Mouse (Mus musculus): ENCODE measurements around the gene Rph3al. TPM values are rescaled to one million over a fixed set of nuclear protein-coding genes. Genes with fewer than 3 reads are reported as not detected.
A peak's percentile ranks its signal among the peaks of the same experiment; 100 is the strongest.

Gene Rph3al
- polyA plus RNA-seq, 1 experiment from 2014 or later = 4.9 TPM

GRCm38 (mm10) chr11:75935819-75936430 lies 2.3 kb downstream of the Rph3al start:
- Histone ChIP-seq H3K4me2 (ENCODE audit: low read length) (no peak overlapping the region), H3K9ac (ENCODE audit: low read depth, low read length) (no peak overlapping the region), H3K9me3 (replicated peaks; ENCODE audit: control insufficient read depth, low read length, poor library complexity, severe bottlenecking) (no peaks in the 10 kb centered on the region), H3K27me3 (ENCODE audit: control insufficient read depth, insufficient read depth, low read depth, low read length) (no peaks in the 10 kb centered on the region), H3K4me1 (ENCODE audit: control insufficient read depth, insufficient read depth, low read length) (peaks cover 6% of the 10 kb centered on the region; the same call in 1 of the 2 replicates), H3K27ac (ENCODE audit: low read length) (peak overlapping the region; percentile 31; the same call in 1 of the 2 replicates), H3K36me3 (ENCODE audit: control insufficient read depth, insufficient read depth, low read length) (no peaks in the 10 kb centered on the region), H3K4me3 (ENCODE audit: low read depth, low read length) (no peak overlapping the region)
- no peak for ATAC-seq
- 73% methylated on average over 7 of the region's 7 CpGs for WGBS

GRCm38 (mm10) chr11:75934425-75934824 lies 3.8 kb downstream of the Rph3al start:
- no peak overlapping the region for H3K27ac ChIP-seq (ENCODE audit: low read length)
- H3K9me3 ChIP-seq (replicated peaks; ENCODE audit: control insufficient read depth, low read length, poor library complexity, severe bottlenecking) = no peaks in the 10 kb centered on the region
- no peaks in the 10 kb centered on the region for H3K36me3 ChIP-seq (ENCODE audit: control insufficient read depth, insufficient read depth, low read length)
- no peak for ATAC-seq
- no peaks in the 10 kb centered on the region for H3K27me3 ChIP-seq (ENCODE audit: control insufficient read depth, insufficient read depth, low read depth, low read length)
- H3K4me1 ChIP-seq (ENCODE audit: control insufficient read depth, insufficient read depth, low read length) = peaks cover 6% of the 10 kb centered on the region; the same call in 1 of the 2 replicates
- WGBS = 54% methylated on average over 6 of the region's 6 CpGs
- H3K4me3 ChIP-seq (ENCODE audit: low read depth, low read length) = no peak overlapping the region
- no peak overlapping the region for H3K4me2 ChIP-seq (ENCODE audit: low read length)
- H3K9ac ChIP-seq (ENCODE audit: low read depth, low read length) = no peak overlapping the region

GRCm38 (mm10) chr11:75933371-75933770 lies 4.9 kb downstream of the Rph3al start:
- Histone ChIP-seq H3K9me3 (replicated peaks; ENCODE audit: control insufficient read depth, low read length, poor library complexity, severe bottlenecking) (no peaks in the 10 kb centered on the region), H3K9ac (ENCODE audit: low read depth, low read length) (no peak overlapping the region), H3K4me1 (ENCODE audit: control insufficient read depth, insufficient read depth, low read length) (peaks cover 6% of the 10 kb centered on the region; the same call in 1 of the 2 replicates), H3K36me3 (ENCODE audit: control insufficient read depth, insufficient read depth, low read length) (no peaks in the 10 kb centered on the region), H3K27ac (ENCODE audit: low read length) (no peak overlapping the region), H3K4me3 (ENCODE audit: low read depth, low read length) (no peak overlapping the region), H3K27me3 (ENCODE audit: control insufficient read depth, insufficient read depth, low read depth, low read length) (no peaks in the 10 kb centered on the region), H3K4me2 (ENCODE audit: low read length) (no peak overlapping the region)
- no peak for ATAC-seq
- WGBS = 87% methylated on average over 5 of the region's 5 CpGs

DNA sequence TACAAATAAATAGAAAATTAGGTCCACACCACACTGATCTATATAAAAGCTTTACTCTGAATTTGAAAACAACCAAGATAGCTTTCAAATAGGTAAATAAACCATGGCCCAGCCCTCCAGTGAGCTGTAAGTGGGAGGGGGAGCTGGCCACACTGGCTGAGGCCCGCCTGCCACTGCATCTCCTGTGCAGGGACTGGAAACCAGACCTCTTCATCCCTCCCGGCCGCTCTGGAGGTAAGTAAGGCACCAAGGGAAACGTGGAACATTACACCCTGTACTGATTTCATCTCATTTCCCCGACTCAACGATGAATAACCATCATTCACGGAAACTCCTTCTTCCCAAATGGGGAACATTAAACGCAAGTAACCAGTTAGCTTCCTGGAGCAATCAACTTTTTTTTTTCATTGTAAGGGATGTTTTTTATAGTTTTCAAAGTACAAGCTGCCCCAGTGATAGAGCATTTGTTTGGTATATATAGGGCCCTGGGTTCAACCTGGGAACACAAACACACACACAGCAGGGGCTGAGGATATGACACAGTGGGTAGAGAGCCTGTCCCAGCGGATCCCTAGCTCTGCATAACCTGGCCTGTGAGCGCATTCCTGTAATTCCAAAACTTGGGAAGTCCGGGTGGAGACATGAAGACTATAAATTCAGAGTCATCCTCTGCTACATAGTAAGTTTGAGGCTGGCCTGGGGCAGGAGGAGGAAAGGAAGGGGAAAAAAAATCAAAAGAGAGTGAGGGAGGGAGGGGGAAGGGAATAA lies 7.1 kb downstream of the Rph3al start:
- no peaks in the 10 kb centered on the region for H3K36me3 ChIP-seq (ENCODE audit: control insufficient read depth, insufficient read depth, low read length)
- ATAC-seq = no peak
- WGBS = 59% methylated on average over 11 of the region's 11 CpGs
- no peak overlapping the region for H3K9ac ChIP-seq (ENCODE audit: low read depth, low read length)
- H3K4me1 ChIP-seq (ENCODE audit: control insufficient read depth, insufficient read depth, low read length) = no peaks in the 10 kb centered on the region
- no peak overlapping the region for H3K4me3 ChIP-seq (ENCODE audit: low read depth, low read length)
- H3K9me3 ChIP-seq (replicated peaks; ENCODE audit: control insufficient read depth, low read length, poor library complexity, severe bottlenecking) = no peaks in the 10 kb centered on the region
- H3K4me2 ChIP-seq (ENCODE audit: low read length) = no peak overlapping the region
- H3K27me3 ChIP-seq (ENCODE audit: control insufficient read depth, insufficient read depth, low read depth, low read length) = no peaks in the 10 kb centered on the region
- H3K27ac ChIP-seq (ENCODE audit: low read length) = no peak overlapping the region

DNA sequence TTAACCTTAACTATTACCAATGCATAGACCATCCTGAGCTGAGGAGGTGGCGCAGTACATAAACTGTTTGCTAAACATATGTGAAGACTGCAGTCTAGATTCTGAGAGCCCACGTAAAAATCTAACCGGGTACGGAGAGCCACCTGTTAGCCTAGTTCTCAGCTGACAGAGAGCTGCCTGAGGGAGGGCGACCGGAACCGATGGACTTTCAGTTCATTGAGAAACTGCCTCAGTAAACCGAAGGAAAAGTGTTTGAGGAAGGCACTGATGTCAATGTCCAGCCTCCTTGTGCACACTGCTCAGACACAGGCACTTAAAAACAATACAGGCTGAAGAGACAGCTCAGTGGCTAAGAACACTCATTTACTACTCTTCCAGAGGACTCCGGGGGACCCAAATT lies 8.0 kb downstream of the Rph3al start:
- no peaks in the 10 kb centered on the region for H3K27me3 ChIP-seq (ENCODE audit: control insufficient read depth, insufficient read depth, low read depth, low read length)
- H3K36me3 ChIP-seq (ENCODE audit: control insufficient read depth, insufficient read depth, low read length) = no peaks in the 10 kb centered on the region
- no peak for ATAC-seq
- H3K9me3 ChIP-seq (replicated peaks; ENCODE audit: control insufficient read depth, low read length, poor library complexity, severe bottlenecking) = no peaks in the 10 kb centered on the region
- no peak overlapping the region for H3K27ac ChIP-seq (ENCODE audit: low read length)
- WGBS = 76% methylated on average over 9 of the region's 9 CpGs
- H3K4me3 ChIP-seq (ENCODE audit: low read depth, low read length) = no peak overlapping the region
- no peaks in the 10 kb centered on the region for H3K4me1 ChIP-seq (ENCODE audit: control insufficient read depth, insufficient read depth, low read length)
- H3K4me2 ChIP-seq (ENCODE audit: low read length) = no peak overlapping the region
- H3K9ac ChIP-seq (ENCODE audit: low read depth, low read length) = no peak overlapping the region

DNA sequence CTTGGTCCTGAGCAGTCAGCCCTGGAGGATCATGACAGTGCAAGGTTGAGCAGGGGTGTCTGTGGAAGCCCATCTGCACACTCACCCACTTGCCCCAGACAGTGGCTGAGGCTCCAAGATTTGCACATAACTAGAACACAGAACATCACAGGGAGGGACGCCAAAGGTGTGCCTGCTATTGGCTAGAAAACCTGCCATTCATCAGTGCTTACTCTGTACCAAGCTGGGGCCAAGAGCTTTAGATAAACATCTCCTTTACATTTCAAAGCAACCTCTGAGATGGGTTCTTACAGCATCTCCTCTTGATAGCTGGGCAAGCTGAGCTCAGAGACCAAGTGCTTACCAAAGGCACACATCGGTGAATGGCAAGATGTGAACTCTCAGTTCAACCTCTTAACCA lies 10.3 kb downstream of the Rph3al start:
- H3K27ac ChIP-seq (ENCODE audit: low read length) = no peak overlapping the region
- ATAC-seq = no peak
- WGBS = 85% methylated on average over 2 of the region's 2 CpGs

DNA sequence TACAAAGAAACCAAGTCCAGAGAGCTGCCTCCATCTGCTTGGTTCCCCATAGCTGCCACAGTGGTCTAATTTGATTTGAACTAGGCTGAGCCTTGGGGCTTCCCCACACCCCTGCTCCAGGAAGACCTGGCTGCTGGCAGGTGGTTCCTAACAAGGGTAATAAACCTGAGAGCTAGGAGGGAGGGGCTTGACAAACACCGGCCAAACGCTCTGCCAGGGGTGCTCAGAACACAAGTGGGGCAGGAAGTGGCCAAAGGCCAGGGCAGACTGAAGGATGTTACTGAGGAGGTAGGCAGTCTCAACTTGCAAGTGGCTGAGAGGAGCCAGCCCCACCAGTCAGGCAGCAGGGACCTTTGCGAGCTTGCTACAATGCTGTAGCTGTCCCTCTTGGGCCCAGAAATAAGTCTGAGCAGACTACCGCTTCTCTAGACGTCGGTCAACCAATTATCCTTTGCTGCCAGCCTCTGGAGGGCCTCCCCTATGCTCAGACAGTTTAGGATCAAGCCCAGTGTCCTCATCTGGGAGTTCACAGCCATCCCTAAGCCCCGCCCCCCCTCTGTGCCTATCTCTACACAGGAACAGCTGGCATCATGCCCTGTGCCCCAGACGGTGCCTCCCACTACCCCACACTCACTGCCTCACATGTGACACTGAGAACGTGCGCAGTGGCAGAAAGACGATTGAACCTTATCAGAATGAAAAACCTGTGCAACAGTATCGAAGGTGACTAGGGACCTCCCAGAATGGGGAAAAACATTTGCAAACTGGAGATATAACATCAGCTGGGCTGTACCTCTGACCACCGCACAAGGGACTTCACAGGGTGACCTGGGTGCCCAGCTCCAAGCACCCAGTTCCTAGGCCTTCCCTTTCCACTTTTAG lies 11.6 kb downstream of the Rph3al start:
- no peak overlapping the region for H3K4me2 ChIP-seq (ENCODE audit: low read length)
- no peaks in the 10 kb centered on the region for H3K9me3 ChIP-seq (replicated peaks; ENCODE audit: control insufficient read depth, low read length, poor library complexity, severe bottlenecking)
- H3K4me3 ChIP-seq (ENCODE audit: low read depth, low read length) = no peak overlapping the region
- H3K4me1 ChIP-seq (ENCODE audit: control insufficient read depth, insufficient read depth, low read length) = peaks cover 5% of the 10 kb centered on the region
- H3K27ac ChIP-seq (ENCODE audit: low read length) = no peak overlapping the region
- 67% methylated on average over 13 of the region's 13 CpGs for WGBS
- no peaks in the 10 kb centered on the region for H3K36me3 ChIP-seq (ENCODE audit: control insufficient read depth, insufficient read depth, low read length)
- H3K27me3 ChIP-seq (ENCODE audit: control insufficient read depth, insufficient read depth, low read depth, low read length) = no peaks in the 10 kb centered on the region
- no peak overlapping the region for H3K9ac ChIP-seq (ENCODE audit: low read depth, low read length)
- ATAC-seq = no peak

More for the DNA sequence above, 10.3 kb downstream of the Rph3al start:
- no peaks in the 10 kb centered on the region for H3K36me3 ChIP-seq (ENCODE audit: control insufficient read depth, insufficient read depth, low read length)
- no peaks in the 10 kb centered on the region for H3K9me3 ChIP-seq (replicated peaks; ENCODE audit: control insufficient read depth, low read length, poor library complexity, severe bottlenecking)
- no peaks in the 10 kb centered on the region for H3K27me3 ChIP-seq (ENCODE audit: control insufficient read depth, insufficient read depth, low read depth, low read length)
- H3K4me3 ChIP-seq (ENCODE audit: low read depth, low read length) = no peak overlapping the region
- H3K4me1 ChIP-seq (ENCODE audit: control insufficient read depth, insufficient read depth, low read length) = peaks cover 5% of the 10 kb centered on the region
- no peak overlapping the region for H3K4me2 ChIP-seq (ENCODE audit: low read length)
- no peak overlapping the region for H3K9ac ChIP-seq (ENCODE audit: low read depth, low read length)

DNA sequence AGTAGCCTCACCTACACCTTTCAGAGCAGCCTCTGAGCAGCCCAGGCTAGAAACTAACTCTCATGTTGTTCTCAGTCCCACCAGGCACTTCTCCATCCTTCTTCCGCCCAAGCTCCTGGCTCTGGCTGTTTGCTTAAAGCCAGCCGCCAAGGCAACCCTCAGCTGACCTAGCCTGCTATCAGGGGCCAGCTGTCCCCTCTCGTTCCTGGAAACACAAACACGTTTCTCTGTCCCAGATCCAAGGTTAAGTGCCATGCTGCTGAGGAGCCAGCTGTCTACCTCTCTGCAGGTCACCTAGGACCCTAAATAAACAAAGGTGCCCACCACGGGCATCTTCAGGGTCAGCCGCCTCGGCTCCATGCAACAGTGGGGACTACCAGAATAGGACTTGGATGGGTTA lies 12.4 kb downstream of the Rph3al start:
- ATAC-seq = no peak
- WGBS = 67% methylated on average over 7 of the region's 7 CpGs
- H3K36me3 ChIP-seq (ENCODE audit: control insufficient read depth, insufficient read depth, low read length) = no peaks in the 10 kb centered on the region
- H3K27me3 ChIP-seq (ENCODE audit: control insufficient read depth, insufficient read depth, low read depth, low read length) = no peaks in the 10 kb centered on the region
- no peak overlapping the region for H3K9ac ChIP-seq (ENCODE audit: low read depth, low read length)
- H3K4me3 ChIP-seq (ENCODE audit: low read depth, low read length) = no peak overlapping the region
- H3K27ac ChIP-seq (ENCODE audit: low read length) = no peak overlapping the region
- no peak overlapping the region for H3K4me2 ChIP-seq (ENCODE audit: low read length)
- no peaks in the 10 kb centered on the region for H3K9me3 ChIP-seq (replicated peaks; ENCODE audit: control insufficient read depth, low read length, poor library complexity, severe bottlenecking)
- peaks cover 5% of the 10 kb centered on the region for H3K4me1 ChIP-seq (ENCODE audit: control insufficient read depth, insufficient read depth, low read length)

Data from midbrain, embryonic 16.5 days (tissue).